Mouse (Mus musculus) neural tube, embryonic 11.5 days (tissue): ENCODE measurements around the gene Ppp1r1b. TPM values are rescaled to one million over a fixed set of nuclear protein-coding genes. Genes with fewer than 3 reads are reported as not detected.
"Not testable (repeated sequence)": the region's sequence is repeated elsewhere in the genome, so short reads cannot be mapped to it uniquely, and the experiment has no call there.

Experiments
- ATAC-seq: fragments of 200-750 bp; cut with Nextera tagmentation; 2 replicates; pipeline ENCODE4 v1.8.0; 2017; ENCODE audit warnings: moderate number of reproducible peaks, mild to moderate bottlenecking, moderate TSS enrichment, moderate library complexity; ENCODE audit not compliant: insufficient read depth, low FRiP score, low TSS enrichment
- DNase-seq: peaks from one replicate; pipeline ENCODE4 v3.0.0-alpha.2; 2015; ENCODE audit warnings: low spot score
- H3K27ac ChIP-seq: fragments of 300-500 bp; sonication (generic); 2 replicates; pipeline ENCODE4 v1.5.1; 2014; ENCODE audit warnings: low read depth, mild to moderate bottlenecking, low read length
- H3K27me3 ChIP-seq: fragments of 300-500 bp; sonication (generic); 2 replicates; pipeline ENCODE4 v1.6.1; 2014; ENCODE audit warnings: mild to moderate bottlenecking, low read length, mixed read lengths; ENCODE audit not compliant: control insufficient read depth, insufficient read depth
- H3K36me3 ChIP-seq: fragments of 300-500 bp; sonication (generic); 2 replicates; pipeline ENCODE4 v1.6.1; 2014; ENCODE audit warnings: mild to moderate bottlenecking, low read length, moderate library complexity, mixed read lengths; ENCODE audit not compliant: control insufficient read depth, insufficient read depth
- H3K4me1 ChIP-seq: fragments of 300-500 bp; sonication (generic); 2 replicates; pipeline ENCODE4 v1.6.1; 2014; ENCODE audit warnings: low read length, mixed read lengths; ENCODE audit not compliant: control insufficient read depth, insufficient read depth
- H3K4me2 ChIP-seq: fragments of 300-500 bp; sonication (generic); 2 replicates; pipeline ENCODE4 v1.6.1; 2014; ENCODE audit warnings: low read depth, mild to moderate bottlenecking, moderate library complexity
- H3K4me3 ChIP-seq: fragments of 300-500 bp; sonication (generic); 2 replicates; pipeline ENCODE4 v1.5.1; 2014; ENCODE audit warnings: low read depth, low read length
- H3K9ac ChIP-seq: fragments of 300-500 bp; sonication (generic); 2 replicates; pipeline ENCODE4 v1.6.1; 2014; ENCODE audit warnings: mild to moderate bottlenecking, low read length
- H3K9me3 ChIP-seq: fragments of 300-500 bp; sonication (generic); 2 replicates; pipeline ENCODE4 v1.6.1; 2016; ENCODE audit warnings: low read length; ENCODE audit not compliant: control insufficient read depth
- WGBS: fragments of 180-500 bp; shearing (Covaris S2); extraction: QIAGEN DNeasy Blood & Tissue Kit; methylation state at CpG from one replicate; pipeline ENCODE4 v1.1.7; 2014; 5-methylcytosine and 5-hydroxymethylcytosine counted together
- polyA plus RNA-seq: library from polyadenylated mRNA; unstranded; fragments of >200 nt; fragmentation: Nextera tagmentation; extraction: Ambion mirVana; gene quantifications from 2 replicates; pipeline ENCODE4 v1.2.1, GENCODE M21; 2014

The Ppp1r1b gene
- polyA plus RNA-seq, 1 experiment from 2014 or later: 0.15 TPM

DNA sequence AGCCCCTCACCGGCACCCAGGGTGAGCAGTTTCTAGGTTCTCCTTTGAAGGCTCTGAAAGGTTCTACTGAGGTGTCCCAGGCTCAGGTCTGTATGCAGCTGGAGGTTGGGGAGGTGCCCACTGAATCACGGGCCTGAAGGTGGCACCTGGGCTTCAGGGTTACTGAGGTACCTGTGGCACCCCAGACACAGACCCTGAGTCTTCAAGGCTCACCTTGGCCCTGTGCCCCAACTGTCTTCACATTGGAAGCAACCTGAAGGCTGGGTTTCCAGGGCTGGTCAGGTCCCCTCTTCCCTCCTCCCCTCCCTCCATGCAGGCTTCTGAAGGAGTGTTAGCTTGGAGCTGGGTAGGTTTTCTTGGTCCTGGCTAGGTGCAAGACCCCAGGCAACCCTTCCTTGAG lies 33.4 kb downstream of the Ppp1r1b start:
- Histone ChIP-seq H3K4me3 (no peak overlapping the region), H3K27me3 (peaks cover 12% of the 10 kb centered on the region), H3K36me3 (peaks cover 14% of the 10 kb centered on the region; the same call in 1 of the 2 replicates), H3K9ac (no peak overlapping the region), H3K9me3 (no peaks in the 10 kb centered on the region), H3K4me1 (no peaks in the 10 kb centered on the region), H3K27ac (no peak overlapping the region), H3K4me2 (no peak overlapping the region)
- ATAC-seq (no peak), DNase-seq (no peak)
- 90% methylated on average over 2 of the region's 2 CpGs for WGBS

- not testable (repeated sequence) for H3K9ac ChIP-seq, DNase-seq, H3K9me3 ChIP-seq, H3K4me2 ChIP-seq, H3K4me1 ChIP-seq, H3K27ac ChIP-seq, H3K4me3 ChIP-seq, ATAC-seq
- Histone ChIP-seq H3K36me3 (peaks cover 13% of the 10 kb centered on the region; the same call in 1 of the 2 replicates), H3K27me3 (peaks cover 19% of the 10 kb centered on the region)
- WGBS: 45% methylated on average over 2 of the region's 2 CpGs
Measured at GRCm38 (mm10) chr11:98382405-98382804, 34.2 kb downstream of the Ppp1r1b start.

DNA sequence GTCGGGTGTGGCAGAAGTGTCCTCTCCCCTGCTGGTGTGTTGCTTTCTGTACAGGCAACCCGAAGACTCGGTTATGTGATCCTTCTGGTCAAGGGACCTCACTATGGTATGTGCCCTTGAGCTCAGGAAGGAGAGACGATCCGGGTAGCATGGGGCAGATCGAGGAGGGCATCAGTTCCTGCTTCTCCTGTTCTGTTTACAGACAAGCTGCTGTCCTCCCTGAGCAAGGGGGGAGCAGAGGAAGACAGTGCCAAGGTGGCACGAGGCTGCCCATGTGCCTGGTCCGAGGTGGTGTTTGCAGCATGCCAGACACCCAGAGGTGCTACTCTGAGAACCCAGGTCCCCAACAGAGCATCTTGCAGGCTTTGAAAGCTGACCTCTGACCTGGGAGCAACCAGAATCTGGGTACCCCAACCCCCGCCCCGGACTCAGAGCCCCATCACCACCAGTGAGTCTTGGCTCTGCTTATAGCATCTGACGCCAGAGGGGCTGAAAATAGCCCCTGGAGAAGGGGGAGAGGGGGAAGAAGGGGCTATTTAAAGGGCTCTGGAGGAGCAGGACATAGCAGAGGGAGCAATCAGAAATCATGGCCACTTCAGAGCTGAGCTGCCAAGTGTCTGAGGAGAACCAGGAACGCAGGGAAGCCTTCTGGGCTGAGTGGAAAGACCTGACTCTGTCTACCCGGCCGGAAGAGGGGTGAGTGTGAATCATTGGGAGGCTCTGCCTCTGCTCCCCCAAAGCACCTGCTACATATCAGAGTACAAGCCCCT lies 35.2 kb downstream of the Ppp1r1b start, which contains the start of gene Tcap:
Gene Tcap, plus strand, starts transcription at position 551 of the 770 bp plus-strand sequence.
- Histone ChIP-seq H3K27me3 (peaks cover 27% of the 10 kb centered on the region), H3K36me3 (peaks cover 6% of the 10 kb centered on the region; the same call in 1 of the 2 replicates), H3K4me2 (no peak within 1 kb of the TSS), H3K9me3 (no peaks in the 10 kb centered on the region), H3K9ac (no peak within 1 kb of the TSS), H3K27ac (no peak within 1 kb of the TSS), H3K4me3 (no peak within 1 kb of the TSS), H3K4me1 (no peaks in the 10 kb centered on the region)
- 60% methylated on average over 14 of the region's 14 CpGs for WGBS
- DNase-seq (no peak), ATAC-seq (no peak)

- peaks cover 27% of the 10 kb centered on the region for H3K27me3 ChIP-seq
- no peak overlapping the region for H3K27ac ChIP-seq
- no peaks in the 10 kb centered on the region for H3K9me3 ChIP-seq
- H3K36me3 ChIP-seq: peaks cover 5% of the 10 kb centered on the region; the same call in 1 of the 2 replicates
- H3K4me2 ChIP-seq: no peak overlapping the region
- no peak overlapping the region for H3K9ac ChIP-seq
- DNase-seq (no peak), ATAC-seq (no peak)
- WGBS: 70% methylated on average over 20 of the region's 20 CpGs
- H3K4me3 ChIP-seq: no peak overlapping the region
- no peaks in the 10 kb centered on the region for H3K4me1 ChIP-seq
Measured at GRCm38 (mm10) chr11:98384216-98384615, 36.0 kb downstream of the Ppp1r1b start.

- Histone ChIP-seq H3K27me3 (peaks cover 27% of the 10 kb centered on the region), H3K9ac (no peak overlapping the region), H3K4me1 (no peaks in the 10 kb centered on the region), H3K9me3 (no peaks in the 10 kb centered on the region), H3K27ac (no peak overlapping the region), H3K4me2 (no peak overlapping the region), H3K36me3 (peaks cover 3% of the 10 kb centered on the region; the same call in 1 of the 2 replicates), H3K4me3 (no peak overlapping the region)
- DNase-seq (no peak), ATAC-seq (no peak)
- WGBS: 65% methylated on average over 8 of the region's 8 CpGs
Measured at GRCm38 (mm10) chr11:98384721-98385637, 36.8 kb downstream of the Ppp1r1b start.

DNA sequence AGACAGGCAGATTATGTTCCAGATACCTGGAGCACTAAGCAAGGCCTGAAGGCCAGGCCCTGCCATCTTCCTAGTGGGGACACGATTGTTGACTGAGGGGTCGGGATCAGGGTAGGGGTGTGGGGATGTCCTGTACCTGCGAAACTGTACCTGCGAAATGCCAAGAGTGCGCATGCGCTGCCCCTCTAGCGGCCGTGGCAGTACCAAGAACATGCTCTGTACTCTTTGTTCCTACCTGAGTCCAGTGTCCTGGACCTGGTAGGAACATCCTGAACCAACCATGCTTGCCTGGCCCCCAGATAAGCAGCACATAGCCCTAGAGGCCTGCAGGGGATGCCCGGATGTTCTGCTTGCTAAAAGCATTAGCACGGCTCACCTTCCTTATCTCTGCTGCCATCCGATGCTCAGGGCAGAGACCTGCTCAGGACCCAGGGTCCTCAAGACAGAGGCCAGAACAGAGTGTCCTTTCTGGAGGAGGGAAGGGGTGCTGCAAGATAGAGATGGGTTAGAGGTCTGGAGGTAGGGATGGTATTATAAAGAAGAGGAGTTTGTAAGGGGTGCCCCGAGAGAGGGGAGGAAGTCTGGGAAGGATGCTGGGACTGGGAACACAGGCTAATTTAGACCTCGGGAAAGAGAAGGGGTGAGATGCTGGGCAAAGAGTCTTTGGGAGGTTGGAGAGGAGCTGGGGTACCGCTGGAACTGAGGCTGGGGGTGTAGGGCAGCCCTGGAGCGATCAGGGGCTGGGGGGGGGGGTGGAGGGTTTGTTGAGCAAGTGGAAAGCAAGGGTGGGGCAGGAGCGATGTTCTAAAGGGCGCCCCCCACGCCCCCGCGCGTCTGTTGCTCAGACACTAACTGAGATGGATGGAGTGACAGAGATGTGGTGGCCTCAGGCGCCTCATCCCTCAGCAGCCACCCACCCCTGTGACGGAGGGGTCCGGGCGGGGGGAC lies 37.7 kb downstream of the Ppp1r1b start, which contains the start of gene Pnmt:
Gene Pnmt, plus strand, starts transcription at position 813 of the 948 bp plus-strand sequence.
- H3K9ac ChIP-seq: no peak within 1 kb of the TSS
- 51% methylated on average over 23 of the region's 25 CpGs for WGBS
- H3K27ac ChIP-seq: no peak within 1 kb of the TSS
- H3K4me2 ChIP-seq: no peak within 1 kb of the TSS
- no peaks in the 10 kb centered on the region for H3K36me3 ChIP-seq
- DNase-seq (no peak), ATAC-seq (no peak)
- H3K4me3 ChIP-seq: no peak within 1 kb of the TSS
- peaks cover 27% of the 10 kb centered on the region for H3K27me3 ChIP-seq
- no peaks in the 10 kb centered on the region for H3K9me3 ChIP-seq
- H3K4me1 ChIP-seq: no peaks in the 10 kb centered on the region

GRCm38 (mm10) chr11:98386596-98386995 lies 38.4 kb downstream of the Ppp1r1b start:
- WGBS: 14% methylated on average over 24 of the region's 24 CpGs
- Histone ChIP-seq H3K27me3 (peaks cover 27% of the 10 kb centered on the region), H3K9me3 (no peaks in the 10 kb centered on the region), H3K9ac (no peak overlapping the region), H3K4me1 (no peaks in the 10 kb centered on the region), H3K36me3 (no peaks in the 10 kb centered on the region), H3K4me2 (no peak overlapping the region), H3K4me3 (no peak overlapping the region), H3K27ac (no peak overlapping the region)
- ATAC-seq (no peak), DNase-seq (no peak)

DNA sequence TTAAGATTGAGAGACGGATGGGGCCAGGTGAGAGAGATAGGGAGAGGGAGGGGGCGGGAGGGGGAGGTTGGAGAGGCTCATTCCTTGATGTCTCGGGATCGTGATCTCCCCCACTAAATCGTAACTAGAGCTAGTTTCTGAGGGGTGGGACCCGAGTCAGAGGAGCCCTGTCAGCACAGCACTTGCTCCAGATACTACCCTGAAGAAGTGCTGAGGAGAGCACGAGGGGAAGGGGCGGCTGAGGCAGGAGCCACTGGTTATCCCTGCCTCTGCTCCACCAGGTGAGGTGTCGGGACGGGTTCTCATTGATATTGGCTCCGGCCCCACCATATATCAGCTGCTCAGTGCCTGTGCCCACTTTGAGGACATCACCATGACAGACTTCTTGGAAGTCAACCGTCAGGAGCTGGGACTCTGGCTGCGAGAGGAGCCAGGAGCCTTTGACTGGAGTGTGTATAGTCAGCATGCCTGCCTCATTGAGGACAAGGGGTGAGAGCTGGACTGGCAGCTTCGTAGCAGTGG lies 38.9 kb downstream of the Ppp1r1b start:
- no peak for DNase-seq
- WGBS: 54% methylated on average over 14 of the region's 14 CpGs
- Histone ChIP-seq H3K4me1 (no peaks in the 10 kb centered on the region), H3K9me3 (no peaks in the 10 kb centered on the region), H3K4me2 (no peak overlapping the region), H3K4me3 (no peak overlapping the region), H3K36me3 (no peaks in the 10 kb centered on the region), H3K27ac (no peak overlapping the region), H3K27me3 (peaks cover 27% of the 10 kb centered on the region), H3K9ac (no peak overlapping the region)
- no peak for ATAC-seq
